Mouse (Mus musculus) kidney, adult 18-20 months (tissue): ENCODE results near the gene Col26a1.

Experiments
- DNase-seq: peaks from one replicate; pipeline ENCODE4 v3.0.0; 2021

Gene Col26a1

GRCm38 (mm10) chr5:136880101-136880500 is 2.9 kb downstream of the Col26a1 start:
- peak; percentile 20 for DNase-seq

GRCm38 (mm10) chr5:136874271-136874670 is 8.7 kb downstream of the Col26a1 start:
- peak; percentile 21 for DNase-seq

- no peak for DNase-seq
These were observed 10.6 kb downstream of the Col26a1 start for GRCm38 (mm10) chr5:136872417-136872816.

GRCm38 (mm10) chr5:136869451-136870114 is 13.4 kb downstream of the Col26a1 start:
- DNase-seq = no peak

- no peak for DNase-seq
These were observed 15.3 kb downstream of the Col26a1 start for GRCm38 (mm10) chr5:136867706-136868105.

GRCm38 (mm10) chr5:136863961-136864674 is 18.9 kb downstream of the Col26a1 start:
- peak; percentile 25 for DNase-seq

GRCm38 (mm10) chr5:136863276-136863675 is 19.7 kb downstream of the Col26a1 start:
- no peak for DNase-seq

GRCm38 (mm10) chr5:136862806-136863205 is 20.2 kb downstream of the Col26a1 start:
- DNase-seq = no peak

- no peak for DNase-seq
These were observed 21.6 kb downstream of the Col26a1 start for GRCm38 (mm10) chr5:136861191-136861940.

- no peak for DNase-seq
These were observed 32.3 kb downstream of the Col26a1 start for GRCm38 (mm10) chr5:136850716-136851115.

GRCm38 (mm10) chr5:136846385-136847264 is 36.4 kb downstream of the Col26a1 start:
- no peak for DNase-seq

GRCm38 (mm10) chr5:136843930-136844329 is 39.1 kb downstream of the Col26a1 start:
- no peak for DNase-seq

GRCm38 (mm10) chr5:136840036-136840435 is 43.0 kb downstream of the Col26a1 start:
- peak; percentile 57 for DNase-seq

GRCm38 (mm10) chr5:136833053-136833452 is 50.0 kb downstream of the Col26a1 start:
- no peak for DNase-seq

- DNase-seq = no peak
These were observed 52.9 kb downstream of the Col26a1 start for GRCm38 (mm10) chr5:136830156-136830555.

- DNase-seq = no peak
These were observed 61.0 kb downstream of the Col26a1 start for GRCm38 (mm10) chr5:136821971-136822370.

GRCm38 (mm10) chr5:136820911-136821310 is 62.1 kb downstream of the Col26a1 start:
- DNase-seq = no peak

GRCm38 (mm10) chr5:136819686-136820085 is 63.3 kb downstream of the Col26a1 start:
- DNase-seq = no peak

GRCm38 (mm10) chr5:136810539-136811374 is 72.3 kb downstream of the Col26a1 start:
- peak; percentile 8 for DNase-seq

GRCm38 (mm10) chr5:136806379-136807056 is 76.5 kb downstream of the Col26a1 start:
- DNase-seq = no peak

GRCm38 (mm10) chr5:136805019-136805418 is 78.0 kb downstream of the Col26a1 start:
- no peak for DNase-seq
